Mouse (Mus musculus) intestine, embryonic 14.5 days (tissue): ENCODE results near the gene Tbce. TPM values are rescaled to one million over a fixed set of nuclear protein-coding genes. Genes with fewer than 3 reads are reported as not detected.

Experiments used
- ATAC-seq: fragments of 200-750 bp; cut with Nextera tagmentation; replicated peaks from 2 replicates; pipeline ENCODE4 v1.8.0; 2017; ENCODE audit warnings: low read depth, moderate number of reproducible peaks, moderate TSS enrichment, moderate library complexity; ENCODE audit not compliant: low FRiP score, low TSS enrichment
- DNase-seq: peaks from one replicate; pipeline ENCODE4 v3.0.0-alpha.2; 2018; ENCODE audit warnings: low spot score
- H3K27ac ChIP-seq: fragments of 300-500 bp; sonication (generic); 2 replicates; pipeline ENCODE4 v1.5.1; 2014; ENCODE audit warnings: low read depth, mild to moderate bottlenecking, control low read depth
- H3K27me3 ChIP-seq: fragments of 300-500 bp; sonication (generic); replicated peaks from 2 replicates; pipeline ENCODE4 v1.6.1; 2014; ENCODE audit warnings: low read length, control low read depth; ENCODE audit not compliant: control insufficient read depth, insufficient read depth
- H3K36me3 ChIP-seq: fragments of 300-500 bp; sonication (generic); 2 replicates; pipeline ENCODE4 v1.6.1; 2014; ENCODE audit warnings: low read length, control low read depth; ENCODE audit not compliant: control insufficient read depth, insufficient read depth
- H3K4me1 ChIP-seq: fragments of 300-500 bp; sonication (generic); replicated peaks from 2 replicates; pipeline ENCODE4 v1.6.1; 2014; ENCODE audit warnings: low read length, control low read depth, mixed read lengths; ENCODE audit not compliant: control insufficient read depth, insufficient read depth
- H3K4me2 ChIP-seq: fragments of 300-500 bp; sonication (generic); 2 replicates; pipeline ENCODE4 v1.6.1; 2014; ENCODE audit warnings: low read length
- H3K4me3 ChIP-seq: fragments of 300-500 bp; sonication (generic); 2 replicates; pipeline ENCODE4 v1.5.1; 2014; ENCODE audit warnings: low read depth, low read length, control low read depth, mixed read lengths
- H3K9ac ChIP-seq: fragments of 300-500 bp; sonication (generic); 2 replicates; pipeline ENCODE4 v1.6.1; 2014; ENCODE audit warnings: mild to moderate bottlenecking, low read length
- H3K9me3 ChIP-seq: fragments of 300-500 bp; sonication (generic); 2 replicates; pipeline ENCODE4 v1.6.1; 2016; ENCODE audit warnings: low read length, control low read depth; ENCODE audit not compliant: control insufficient read depth
- WGBS: fragments of 180-500 bp; shearing (Covaris S2); extraction: QIAGEN DNeasy Blood & Tissue Kit; methylation state at CpG from one replicate; pipeline ENCODE4 v1.1.7; 2014; 5-methylcytosine and 5-hydroxymethylcytosine counted together
- polyA plus RNA-seq: library from polyadenylated mRNA; unstranded; fragments of >200 nt; fragmentation: Nextera tagmentation; extraction: Ambion mirVana; gene quantifications from 2 replicates; pipeline ENCODE4 v1.2.1, GENCODE M21; 2014

Gene Tbce
- polyA plus RNA-seq, 1 experiment from 2014 or later, result 45.0 TPM

DNA sequence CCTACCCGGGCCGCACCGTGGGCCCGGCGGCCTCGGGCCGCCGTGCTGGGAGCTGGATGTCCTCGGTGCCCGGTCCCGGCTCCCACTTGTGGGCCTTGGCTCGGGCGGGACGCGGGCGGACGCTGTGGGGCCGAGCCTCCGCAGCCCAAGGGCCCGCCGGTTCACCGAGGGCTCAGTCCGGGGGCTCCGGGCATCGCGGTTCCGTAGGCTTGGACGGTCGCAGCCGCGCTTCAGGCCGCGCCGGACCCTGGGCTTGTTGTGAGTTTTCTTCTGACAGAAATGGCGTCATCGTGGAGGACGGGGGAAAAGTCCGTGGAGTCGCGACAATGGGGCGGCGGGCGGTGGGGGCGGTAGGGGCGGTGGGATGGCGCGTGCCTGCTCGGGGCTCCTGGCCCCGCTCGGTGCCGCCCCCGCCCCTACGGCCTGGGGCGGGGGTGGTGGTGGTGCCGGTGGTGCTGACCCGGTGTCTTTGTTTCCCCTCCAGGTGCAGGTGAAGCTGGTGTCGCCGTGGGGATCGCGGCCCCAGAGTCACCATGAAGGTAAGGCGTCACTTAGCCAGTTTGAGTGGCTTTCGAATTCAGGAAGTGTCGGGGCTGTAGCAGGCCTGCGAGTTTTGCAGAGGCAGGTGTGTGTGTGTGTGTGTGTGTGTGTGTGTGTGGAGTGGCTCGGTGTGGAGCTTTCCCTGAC lies 25.0 kb upstream of the Tbce start:
- peaks cover 9% of the 10 kb centered on the region for H3K4me1 ChIP-seq
- H3K9ac ChIP-seq, result peak overlapping the region; percentile 87
- H3K9me3 ChIP-seq, result no peaks in the 10 kb centered on the region
- no peak; the same call in 1 of the 2 replicates for ATAC-seq
- H3K4me3 ChIP-seq, result peak overlapping the region; percentile 91
- no peaks in the 10 kb centered on the region; the same call in 1 of the 2 replicates for H3K36me3 ChIP-seq
- under 1% methylated on average over 54 of the region's 65 CpGs for WGBS
- peak overlapping the region; percentile 51 for H3K4me2 ChIP-seq
- H3K27ac ChIP-seq, result peak overlapping the region; percentile 97
- no peaks in the 10 kb centered on the region for H3K27me3 ChIP-seq
- peak; percentile 76 for DNase-seq

DNA sequence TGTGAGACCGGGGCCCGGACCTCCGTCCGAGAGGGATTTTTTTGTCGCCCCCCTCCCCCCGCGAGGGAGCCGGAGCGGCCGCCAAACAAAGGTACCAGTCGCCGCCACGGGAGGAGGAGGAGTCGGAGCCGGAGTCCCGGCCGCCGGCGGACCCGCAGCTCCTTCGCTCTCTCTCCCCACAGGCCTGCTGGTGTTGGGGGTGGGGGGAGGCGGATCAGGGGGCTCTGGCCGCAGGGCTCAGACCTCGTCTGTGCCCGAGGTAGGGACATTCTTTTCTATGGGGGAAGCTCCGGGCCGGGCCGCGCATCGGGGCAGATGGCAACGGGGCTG lies 24.5 kb upstream of the Tbce start:
- Histone ChIP-seq H3K4me3 (peak overlapping the region; percentile 91), H3K4me1 (peaks cover 9% of the 10 kb centered on the region), H3K4me2 (peak overlapping the region; percentile 51; the same call in 1 of the 2 replicates), H3K9me3 (no peaks in the 10 kb centered on the region), H3K36me3 (no peaks in the 10 kb centered on the region; the same call in 1 of the 2 replicates), H3K27ac (peak overlapping the region; percentile 97), H3K27me3 (no peaks in the 10 kb centered on the region), H3K9ac (peak overlapping the region; percentile 87)
- ATAC-seq (peak; percentile 47), DNase-seq (no peak)
- under 1% methylated on average over 17 of the region's 31 CpGs for WGBS

DNA sequence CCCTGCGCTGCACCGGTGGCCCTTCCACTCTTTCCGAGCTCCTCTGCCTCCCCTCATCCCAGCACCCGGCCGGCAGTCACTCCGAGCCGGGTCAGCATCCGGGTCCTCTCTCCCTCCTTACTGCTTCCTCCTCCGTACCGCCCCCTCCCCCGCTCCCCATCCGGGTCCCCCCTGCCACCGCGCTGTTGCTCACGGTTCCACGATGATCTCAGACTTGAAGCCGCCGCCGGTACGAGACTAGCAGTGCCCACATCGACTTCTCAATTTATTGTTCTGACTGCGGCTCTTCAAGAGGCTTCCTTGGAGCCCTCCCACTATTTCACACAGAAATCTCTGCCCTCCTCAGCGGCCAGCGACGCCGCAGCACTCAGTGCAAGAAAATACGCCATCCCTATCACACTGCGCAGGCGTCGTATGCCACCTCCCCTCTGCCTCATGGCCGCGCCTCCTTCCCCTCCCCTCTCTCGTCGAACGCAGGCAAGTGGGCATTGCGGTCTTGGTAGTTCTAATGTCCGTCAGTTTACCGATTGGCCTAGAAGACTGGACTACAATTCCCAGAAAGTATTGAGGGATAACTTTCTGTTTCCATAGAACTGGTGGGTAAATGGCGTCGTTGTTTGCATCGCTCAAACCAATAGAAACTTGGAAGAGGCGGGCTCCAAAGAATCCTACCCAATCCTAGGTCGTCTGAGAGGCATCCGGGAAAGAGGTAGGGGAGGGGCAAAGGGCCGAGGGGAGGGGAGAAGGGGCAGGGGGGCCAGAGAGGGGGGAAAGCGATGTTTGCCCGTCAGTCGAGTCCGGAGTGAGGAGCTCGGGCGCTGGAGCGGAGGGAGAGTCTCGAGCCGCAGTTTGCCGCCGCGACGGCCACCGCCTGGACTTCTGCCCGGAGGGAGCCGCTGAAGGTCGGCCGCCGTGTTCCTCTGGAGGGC lies 23.8 kb upstream of the Tbce start, which contains the start of the genes Arid4b and Ggps1:
Arid4b (plus strand) TSS at position 220 of the 929 bp plus-strand sequence.
Ggps1 (minus strand) TSS at position 476 of the 929 bp plus-strand sequence.
- H3K27ac ChIP-seq, result peak within 1 kb of the TSS; percentile 97
- WGBS, result under 1% methylated on average over 64 of the region's 64 CpGs
- peak; percentile 97 for ATAC-seq

DNA sequence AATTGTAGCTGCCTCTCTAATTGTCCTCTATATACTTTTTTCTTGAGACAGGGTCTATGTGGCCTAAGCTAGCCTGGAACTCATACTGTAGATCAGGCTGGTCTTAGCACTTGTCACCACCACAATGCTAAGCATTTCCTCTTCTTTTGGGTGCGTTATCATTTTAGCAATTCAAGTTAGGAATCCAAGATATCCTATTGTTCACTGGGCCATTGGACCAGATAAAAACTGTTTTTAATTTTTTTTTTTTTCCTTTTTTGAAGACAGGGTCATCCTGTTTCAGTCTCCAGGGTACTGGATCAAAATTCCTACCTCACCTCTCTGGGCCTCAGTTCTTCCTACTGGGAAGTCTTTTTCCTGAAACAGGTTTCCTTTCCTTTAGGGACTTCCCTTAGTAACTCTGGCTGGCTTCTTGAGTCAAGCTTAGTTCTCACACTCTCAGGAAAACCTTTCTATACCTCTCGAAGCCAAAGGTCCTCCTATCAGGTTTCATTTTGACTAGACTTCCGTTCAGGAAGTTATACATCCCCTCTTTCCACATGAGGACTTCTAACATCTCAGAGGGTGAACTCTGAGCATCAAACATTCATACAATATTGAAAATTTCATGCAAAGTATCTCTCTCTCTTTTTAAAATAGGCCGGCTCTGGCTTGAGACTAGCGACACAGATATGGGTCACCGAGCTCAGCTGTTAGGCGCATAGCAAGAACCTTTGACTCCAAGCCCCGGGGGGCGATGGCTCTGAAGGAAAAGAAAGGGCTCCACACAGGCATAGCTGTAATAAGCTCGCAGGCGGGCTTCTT lies 23.0 kb upstream of the Tbce start:
- ATAC-seq (no peak), DNase-seq (no peak)
- Histone ChIP-seq H3K9ac (peak overlapping the region; percentile 77), H3K9me3 (no peaks in the 10 kb centered on the region), H3K4me2 (peak overlapping the region; percentile 74), H3K36me3 (peaks cover 5% of the 10 kb centered on the region; the same call in 1 of the 2 replicates), H3K4me1 (peaks cover 7% of the 10 kb centered on the region), H3K27me3 (no peaks in the 10 kb centered on the region), H3K27ac (peak overlapping the region; percentile 85), H3K4me3 (peak overlapping the region; percentile 91)
- 6% methylated on average over 11 of the region's 11 CpGs for WGBS

More for the DNA sequence above, 23.8 kb upstream of the Tbce start, which contains the start of the genes Arid4b and Ggps1:
- no peaks in the 10 kb centered on the region for H3K9me3 ChIP-seq
- H3K36me3 ChIP-seq, result peaks cover under 1% of the 10 kb centered on the region; the same call in 1 of the 2 replicates
- no peaks in the 10 kb centered on the region for H3K27me3 ChIP-seq
- H3K9ac ChIP-seq, result peak within 1 kb of the TSS; percentile 87
- peak within 1 kb of the TSS; percentile 91 for H3K4me3 ChIP-seq
- peak within 1 kb of the TSS; percentile 74 for H3K4me2 ChIP-seq
- peaks cover 9% of the 10 kb centered on the region for H3K4me1 ChIP-seq
- peak; percentile 96 for DNase-seq

DNA sequence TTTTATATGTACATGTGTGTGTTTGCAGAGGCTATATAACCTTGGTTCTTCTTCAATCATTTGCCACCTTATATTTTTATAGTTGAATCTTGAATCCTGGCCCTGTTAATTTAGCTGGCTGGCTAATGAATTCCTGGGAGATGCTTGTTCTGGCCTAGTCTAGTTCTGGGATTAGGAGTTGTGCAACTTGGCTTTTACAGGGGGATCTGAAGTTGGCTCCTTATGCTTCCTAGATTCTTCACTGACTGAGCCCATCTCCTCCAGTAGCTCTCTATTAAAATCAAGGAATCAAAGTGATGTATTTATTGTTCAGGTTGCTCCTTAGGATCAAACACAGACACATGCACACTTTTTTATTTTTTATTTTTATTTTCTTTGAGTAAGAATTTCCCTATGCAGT lies 20.1 kb upstream of the Tbce start:
- ATAC-seq (no peak), DNase-seq (no peak)
- Histone ChIP-seq H3K4me3 (no peak overlapping the region), H3K9ac (no peak overlapping the region), H3K4me2 (no peak overlapping the region), H3K4me1 (peaks cover 6% of the 10 kb centered on the region), H3K27ac (no peak overlapping the region), H3K9me3 (no peaks in the 10 kb centered on the region), H3K27me3 (no peaks in the 10 kb centered on the region), H3K36me3 (peaks cover 29% of the 10 kb centered on the region)

DNA sequence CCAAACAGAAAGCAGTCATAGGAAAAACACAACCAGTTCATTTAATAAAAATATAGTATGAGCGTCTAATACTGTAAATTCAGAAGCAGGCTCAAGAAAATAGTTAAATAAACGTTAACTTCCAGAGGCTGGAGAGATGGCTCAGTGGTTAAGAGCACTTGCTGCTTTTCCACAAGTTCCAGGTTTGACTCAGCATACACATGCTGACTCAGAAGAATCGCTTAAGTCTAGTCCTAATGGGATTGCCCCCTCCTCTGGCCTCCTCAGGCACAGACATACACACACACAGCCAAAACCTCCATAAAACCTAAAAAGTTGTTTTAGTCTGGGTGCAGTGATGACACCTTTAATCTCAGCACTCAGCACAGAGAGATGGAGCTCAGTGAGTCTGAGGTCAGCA lies 17.4 kb upstream of the Tbce start:
- peaks cover 57% of the 10 kb centered on the region for H3K36me3 ChIP-seq
- H3K9ac ChIP-seq, result no peak overlapping the region
- H3K9me3 ChIP-seq, result no peaks in the 10 kb centered on the region
- H3K4me2 ChIP-seq, result no peak overlapping the region
- ATAC-seq (no peak), DNase-seq (no peak)
- 93% methylated on average over 3 of the region's 3 CpGs for WGBS
- H3K27me3 ChIP-seq, result no peaks in the 10 kb centered on the region
- H3K4me3 ChIP-seq, result no peak overlapping the region
- H3K4me1 ChIP-seq, result peaks cover under 1% of the 10 kb centered on the region; the same call in 1 of the 2 replicates
- no peak overlapping the region for H3K27ac ChIP-seq

DNA sequence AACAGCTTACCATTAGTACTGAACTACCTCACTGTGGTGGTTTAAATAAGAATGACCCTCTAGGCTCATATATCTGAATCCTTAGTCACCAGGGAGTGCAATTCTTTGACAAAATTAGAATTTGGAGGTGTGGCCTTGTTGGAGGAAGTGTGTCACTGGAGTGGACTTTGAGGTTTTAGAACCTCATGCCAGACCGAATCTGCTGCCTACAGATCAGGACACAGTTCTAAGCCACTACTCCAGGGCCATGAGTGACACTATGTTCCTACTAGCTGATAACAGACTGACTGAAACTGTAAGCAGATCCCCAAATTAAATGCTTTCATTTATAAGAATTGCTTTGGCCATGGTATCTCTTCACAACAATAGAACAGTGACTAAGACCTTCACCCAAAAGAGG lies 10.4 kb upstream of the Tbce start:
- Histone ChIP-seq H3K9ac (no peak overlapping the region), H3K9me3 (no peaks in the 10 kb centered on the region), H3K4me2 (no peak overlapping the region), H3K36me3 (peaks cover 72% of the 10 kb centered on the region), H3K27ac (no peak overlapping the region), H3K27me3 (no peaks in the 10 kb centered on the region), H3K4me3 (no peak overlapping the region), H3K4me1 (no peaks in the 10 kb centered on the region)
- 87% methylated on average over 1 of the region's 1 CpGs for WGBS
- DNase-seq (no peak), ATAC-seq (no peak)

DNA sequence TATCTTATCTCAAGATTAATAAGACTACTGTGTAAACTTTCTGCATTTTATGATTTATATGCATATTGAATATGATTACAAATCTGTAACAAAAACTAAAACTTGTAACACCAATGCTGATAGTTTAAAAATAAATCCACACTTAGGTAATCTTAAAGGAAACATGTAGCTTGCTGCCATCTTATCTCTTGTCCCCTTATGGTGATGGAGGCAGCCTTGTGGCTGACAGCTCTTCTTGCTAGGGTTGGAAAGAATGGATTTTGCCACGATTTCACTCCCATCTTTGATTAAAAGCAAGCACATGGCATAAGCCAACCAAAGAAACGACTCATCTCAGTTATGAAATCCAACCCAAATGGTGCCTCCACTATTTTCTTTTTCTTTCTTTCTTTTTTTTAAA lies 5.1 kb upstream of the Tbce start:
- H3K9ac ChIP-seq, result no peak overlapping the region
- no peak for ATAC-seq
- no peak for DNase-seq
- no peaks in the 10 kb centered on the region for H3K9me3 ChIP-seq
- H3K4me1 ChIP-seq, result peaks cover 4% of the 10 kb centered on the region; the same call in 1 of the 2 replicates
- peaks cover 20% of the 10 kb centered on the region for H3K36me3 ChIP-seq
- WGBS, result 82% methylated on average over 2 of the region's 2 CpGs
- no peak overlapping the region for H3K4me3 ChIP-seq
- no peak overlapping the region for H3K27ac ChIP-seq
- H3K4me2 ChIP-seq, result no peak overlapping the region
- H3K27me3 ChIP-seq, result no peaks in the 10 kb centered on the region
